Mouse (Mus musculus) liver, embryonic 14.5 days (tissue): Measurements from ENCODE around the gene Flii.

Experiments
- CTCF ChIP-seq: IDR thresholded peaks from 2 replicates; pipeline ENCODE4 v1.5.1; 2016; ENCODE audit warnings: antibody characterized with exemption, low read depth, control low read depth
- EP300 ChIP-seq: IDR thresholded peaks from 2 replicates; pipeline ENCODE4 v1.6.1; 2016; ENCODE audit warnings: antibody characterized with exemption, low read depth

DNA sequence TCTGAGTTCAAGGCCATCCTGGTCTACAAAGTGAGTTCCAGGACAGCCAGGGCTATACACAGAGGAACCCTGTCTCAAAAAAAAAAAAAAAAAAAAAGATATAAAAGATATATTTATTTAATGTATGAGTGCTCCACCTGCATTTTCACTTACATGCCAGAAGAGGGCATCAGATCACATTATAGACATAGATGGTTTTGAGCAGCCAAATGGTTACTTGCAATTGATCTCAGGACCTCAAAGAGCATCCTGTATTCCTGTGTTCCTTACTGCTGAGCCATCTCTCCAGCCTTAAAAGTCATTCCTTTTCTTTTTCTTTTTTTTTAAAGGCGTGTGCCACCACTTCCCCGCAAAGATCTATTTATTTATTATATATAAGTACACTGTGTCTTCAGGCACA lies 29.5 kb downstream of the Flii start:
- TF ChIP-seq CTCF (peak; percentile 58; the same call in 1 of the 2 replicates), EP300 (no peak)
